Mouse (Mus musculus) hindbrain, embryonic 15.5 days (tissue): ENCODE results near the gene BC005537. TPM values are rescaled to one million over a fixed set of nuclear protein-coding genes. Genes with fewer than 3 reads are reported as not detected.

Experiments used
- ATAC-seq: fragments of 200-750 bp; cut with Nextera tagmentation; 2 replicates; pipeline ENCODE4 v1.8.0; 2017; ENCODE audit warnings: low read depth, moderate number of reproducible peaks, moderate TSS enrichment; ENCODE audit not compliant: low FRiP score
- H3K27ac ChIP-seq: fragments of 300-500 bp; sonication (generic); replicated peaks from 2 replicates; pipeline ENCODE4 v1.5.1; 2015; ENCODE audit warnings: mild to moderate bottlenecking, inconsistent platforms
- H3K27me3 ChIP-seq: fragments of 300-500 bp; sonication (generic); 2 replicates; pipeline ENCODE4 v1.6.1; 2015; ENCODE audit warnings: control low read depth, inconsistent platforms
- H3K36me3 ChIP-seq: fragments of 300-500 bp; sonication (generic); 2 replicates; pipeline ENCODE4 v1.6.1; 2015; ENCODE audit warnings: control low read depth, inconsistent platforms
- H3K4me1 ChIP-seq: fragments of 300-500 bp; sonication (generic); replicated peaks from 2 replicates; pipeline ENCODE4 v1.6.1; 2015; ENCODE audit warnings: control low read depth, inconsistent platforms
- H3K4me2 ChIP-seq: fragments of 300-500 bp; sonication (generic); 2 replicates; pipeline ENCODE4 v1.6.1; 2015; ENCODE audit warnings: moderate library complexity, mild to moderate bottlenecking, inconsistent platforms
- H3K4me3 ChIP-seq: fragments of 300-500 bp; sonication (generic); 2 replicates; pipeline ENCODE4 v1.5.1; 2015; ENCODE audit warnings: mild to moderate bottlenecking, inconsistent platforms
- H3K9ac ChIP-seq: fragments of 300-500 bp; sonication (generic); 2 replicates; pipeline ENCODE4 v1.6.1; 2015; ENCODE audit warnings: inconsistent platforms
- H3K9me3 ChIP-seq: fragments of 300-500 bp; sonication (generic); 2 replicates; pipeline ENCODE4 v1.6.1; 2016; ENCODE audit warnings: control low read depth, inconsistent platforms
- WGBS: fragments of 180-500 bp; shearing (Covaris S2); methylation state at CpG from one replicate; pipeline ENCODE4 v1.1.7; 2015; 5-methylcytosine and 5-hydroxymethylcytosine counted together
- polyA plus RNA-seq: library from polyadenylated mRNA; unstranded; fragments of >200 nt; fragmentation: Nextera tagmentation; extraction: Ambion mirVana; gene quantifications from 2 replicates; pipeline ENCODE4 v1.2.1, GENCODE M21; 2015

Gene BC005537
- polyA plus RNA-seq, 1 experiment from 2014 or later, result 16.6 TPM

GRCm38 (mm10) chr13:24861084-24861483 lies 59.6 kb downstream of the BC005537 start:
- Histone ChIP-seq H3K27ac (no peak overlapping the region), H3K9ac (no peak overlapping the region), H3K27me3 (no peaks in the 10 kb centered on the region), H3K4me2 (no peak overlapping the region), H3K9me3 (no peaks in the 10 kb centered on the region), H3K4me3 (no peak overlapping the region), H3K4me1 (no peaks in the 10 kb centered on the region), H3K36me3 (no peaks in the 10 kb centered on the region)
- no peak for ATAC-seq
- 86% methylated on average over 12 of the region's 12 CpGs for WGBS

DNA sequence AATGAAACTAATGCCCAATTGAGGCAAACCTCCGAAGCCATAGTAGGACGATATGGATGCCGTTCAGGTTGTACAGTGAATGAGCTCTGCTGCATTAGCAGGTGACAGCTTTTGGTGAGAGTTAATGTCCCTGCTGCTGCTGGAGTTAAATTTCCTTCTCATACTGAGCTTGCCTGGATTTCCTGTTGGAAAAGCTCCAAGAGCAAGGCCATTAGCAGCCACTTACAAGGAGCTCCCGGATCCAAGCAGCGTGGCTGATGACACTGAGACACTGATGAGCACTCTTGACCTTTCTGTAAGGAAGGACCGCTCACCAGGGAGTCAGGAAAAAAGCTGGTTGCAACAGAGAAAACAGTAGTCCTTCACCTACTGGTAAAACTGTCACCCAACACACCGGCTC lies 60.6 kb downstream of the BC005537 start:
- Histone ChIP-seq H3K4me2 (no peak overlapping the region), H3K27me3 (no peaks in the 10 kb centered on the region), H3K9me3 (no peaks in the 10 kb centered on the region), H3K4me3 (no peak overlapping the region), H3K9ac (no peak overlapping the region), H3K36me3 (no peaks in the 10 kb centered on the region), H3K4me1 (no peaks in the 10 kb centered on the region), H3K27ac (no peak overlapping the region)
- ATAC-seq, result no peak
- WGBS, result 77% methylated on average over 7 of the region's 7 CpGs

GRCm38 (mm10) chr13:24862520-24862919 lies 61.1 kb downstream of the BC005537 start:
- no peaks in the 10 kb centered on the region for H3K27me3 ChIP-seq
- no peaks in the 10 kb centered on the region for H3K9me3 ChIP-seq
- H3K9ac ChIP-seq, result no peak overlapping the region
- no peak overlapping the region for H3K4me3 ChIP-seq
- ATAC-seq, result no peak
- no peaks in the 10 kb centered on the region for H3K4me1 ChIP-seq
- H3K36me3 ChIP-seq, result no peaks in the 10 kb centered on the region
- WGBS, result 64% methylated on average over 7 of the region's 7 CpGs
- H3K27ac ChIP-seq, result no peak overlapping the region
- H3K4me2 ChIP-seq, result no peak overlapping the region

Other genes starting within 250 kb of the BC005537 start
- gene Ripor2, start 219.5 kb upstream of the BC005537 start, polyA plus RNA-seq, result 21.2 and 26.0 TPM in 2 replicates
- gene Armh2, start 60.4 kb upstream of the BC005537 start, polyA plus RNA-seq, result not detected in 2 replicates
- gene Gmnn, start 39.7 kb upstream of the BC005537 start, polyA plus RNA-seq, result 23.2 and 26.0 TPM in 2 replicates
- gene Acot13, start 29.9 kb downstream of the BC005537 start, polyA plus RNA-seq, result 53.8 and 57.2 TPM in 2 replicates
- gene Tdp2, start 30.0 kb downstream of the BC005537 start, polyA plus RNA-seq, result 31.6 and 31.7 TPM in 2 replicates
- 6.9 and 8.2 TPM in 2 replicates for gene D130043K22Rik, start 43.5 kb downstream of the BC005537 start, polyA plus RNA-seq
- gene Aldh5a1, start 136.0 kb downstream of the BC005537 start, polyA plus RNA-seq, result 13.8 and 13.9 TPM in 2 replicates
- 2.3 and 3.2 TPM in 2 replicates for gene Gpld1, start 141.5 kb downstream of the BC005537 start, polyA plus RNA-seq
- gene Mrs2, start 218.7 kb downstream of the BC005537 start, polyA plus RNA-seq, result 16.2 and 17.3 TPM in 2 replicates